Mouse (Mus musculus) small intestine, adult 2 months (tissue): ENCODE measurements around the gene Cdk2ap2.

Source experiments
- CTCF ChIP-seq: fragments of 200-500 bp; IDR thresholded peaks from 2 replicates; pipeline ENCODE4 v1.5.1; 2012; ENCODE audit warnings: low read depth, mild to moderate bottlenecking, control low read depth, inconsistent platforms, low read length, moderate library complexity, mixed read lengths; ENCODE audit not compliant: insufficient replicate concordance, insufficient read length; ENCODE audit errors: extremely low read depth
- POLR2A ChIP-seq: fragments of 200-500 bp; IDR thresholded peaks from 2 replicates; pipeline ENCODE4 v1.6.1; 2012; ENCODE audit warnings: low read depth, mild to moderate bottlenecking, control low read depth, inconsistent platforms, low read length, moderate library complexity

DNA sequence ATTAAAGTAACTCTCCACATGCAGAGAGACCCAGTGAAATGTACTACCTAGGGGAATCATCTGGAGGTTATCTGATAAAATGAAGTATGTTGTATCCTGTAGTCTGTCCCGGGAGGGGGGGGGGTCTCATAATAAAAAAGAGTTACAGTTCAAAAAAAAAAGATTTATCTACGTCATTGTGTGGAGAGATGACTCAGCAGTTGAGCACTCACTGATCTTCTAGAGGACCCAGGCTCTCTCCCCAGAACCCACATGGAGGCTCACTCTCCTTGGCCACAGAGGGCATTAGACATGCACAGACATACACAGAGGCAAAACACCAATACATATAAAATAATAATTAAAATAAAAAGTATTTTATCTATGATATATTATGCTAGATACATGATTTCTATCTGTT lies 5.6 kb upstream of the Cdk2ap2 start:
- TF ChIP-seq CTCF (no peak), POLR2A (no peak)
